Mouse (Mus musculus): Measurements from ENCODE around the gene Ttc39a.

DNA sequence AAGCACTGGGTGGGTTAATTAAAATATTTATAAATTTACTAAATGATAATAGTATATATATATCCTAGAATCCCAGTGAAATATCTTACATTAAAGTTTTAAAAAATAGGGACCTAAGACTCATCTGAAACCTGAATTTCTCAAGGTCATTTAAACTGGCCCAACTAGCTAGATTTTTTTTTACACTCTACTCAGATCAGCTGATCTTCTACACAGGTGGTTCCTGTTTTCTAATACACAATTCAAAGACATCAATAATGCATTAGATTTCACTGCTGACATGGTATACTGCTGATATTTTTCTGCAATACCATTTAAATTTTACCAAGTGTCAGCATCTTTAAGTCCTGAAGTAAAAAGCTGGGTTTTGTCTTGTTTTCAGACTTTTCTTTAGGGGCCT, 57.5 kb downstream of the Ttc39a start:
- TF ChIP-seq POLR2A (IDR thresholded peaks at IDR 0.05; ENCODE audit: borderline replicate concordance, insufficient read depth, low read length), result no peak
- no peak for TF ChIP-seq CTCF (IDR thresholded peaks at IDR 0.05; ENCODE audit: borderline replicate concordance, insufficient read depth, low read depth, low read length)

Measured in cerebellum, adult 2 months (tissue).